Mouse (Mus musculus): Measurements from ENCODE around the gene Itgb2l.
"Not testable (repeated sequence)": the region's sequence is repeated elsewhere in the genome, so short reads cannot be mapped to it uniquely, and the experiment has no call there.

- TF ChIP-seq POLR2A (IDR thresholded peaks at IDR 0.05; ENCODE audit: borderline replicate concordance, extremely low read depth, insufficient read depth, insufficient read length, poor library complexity, severe bottlenecking); CTCF (IDR thresholded peaks at IDR 0.05; ENCODE audit: borderline replicate concordance, extremely low read depth, insufficient read depth, insufficient read length): not testable (repeated sequence)
These were observed 7.5 kb upstream of the Itgb2l start for GRCm38 (mm10) chr16:96450871-96451270.
